Mouse (Mus musculus) stomach, embryonic 16.5 days (tissue): Measurements from ENCODE around the gene Cyp2a22. TPM values are rescaled to one million over a fixed set of nuclear protein-coding genes. Genes with fewer than 3 reads are reported as not detected.
"Not testable (repeated sequence)": the region's sequence is repeated elsewhere in the genome, so short reads cannot be mapped to it uniquely, and the experiment has no call there.

Experiments used
- ATAC-seq: fragments of 200-750 bp; cut with Nextera tagmentation; 2 replicates; pipeline ENCODE4 v1.8.0; 2017; ENCODE audit warnings: moderate number of reproducible peaks, moderate TSS enrichment; ENCODE audit not compliant: insufficient read depth, low FRiP score
- H3K27ac ChIP-seq: fragments of 300-500 bp; sonication (generic); 2 replicates; pipeline ENCODE4 v1.5.1; 2014; ENCODE audit warnings: low read length
- H3K27me3 ChIP-seq: fragments of 300-500 bp; sonication (generic); 2 replicates; pipeline ENCODE4 v1.6.1; 2014; ENCODE audit warnings: low read length, control low read depth, mixed read lengths; ENCODE audit not compliant: control insufficient read depth, insufficient read depth
- H3K36me3 ChIP-seq: fragments of 300-500 bp; sonication (generic); 2 replicates; pipeline ENCODE4 v1.6.1; 2014; ENCODE audit warnings: low read length; ENCODE audit not compliant: control insufficient read depth, insufficient read depth
- H3K4me1 ChIP-seq: fragments of 300-500 bp; sonication (generic); 2 replicates; pipeline ENCODE4 v1.6.1; 2014; ENCODE audit warnings: low read length, control low read depth, mixed read lengths; ENCODE audit not compliant: control insufficient read depth, insufficient read depth
- H3K4me2 ChIP-seq: fragments of 300-500 bp; sonication (generic); 2 replicates; pipeline ENCODE4 v1.6.1; 2014; ENCODE audit warnings: low read depth, low read length, mixed read lengths
- H3K4me3 ChIP-seq: fragments of 300-500 bp; sonication (generic); replicated peaks from 2 replicates; pipeline ENCODE4 v1.5.1; 2014; ENCODE audit warnings: mild to moderate bottlenecking, low read length
- H3K9ac ChIP-seq: fragments of 300-500 bp; sonication (generic); 2 replicates; pipeline ENCODE4 v1.6.1; 2014; ENCODE audit warnings: low read length
- H3K9me3 ChIP-seq: fragments of 300-500 bp; sonication (generic); replicated peaks from 2 replicates; pipeline ENCODE4 v1.6.1; 2016; ENCODE audit warnings: low read length, control low read depth; ENCODE audit not compliant: control insufficient read depth
- WGBS: fragments of 180-500 bp; shearing (Covaris S2); extraction: QIAGEN DNeasy Blood & Tissue Kit; methylation state at CpG from one replicate; pipeline ENCODE4 v1.1.7; 2014; 5-methylcytosine and 5-hydroxymethylcytosine counted together
- polyA plus RNA-seq: library from polyadenylated mRNA; unstranded; fragments of >200 nt; fragmentation: Nextera tagmentation; extraction: Ambion mirVana; gene quantifications from 2 replicates; pipeline ENCODE4 v1.2.1, GENCODE M21; 2015

The Cyp2a22 gene
- polyA plus RNA-seq, 1 experiment from 2014 or later, result 0.08 TPM

DNA sequence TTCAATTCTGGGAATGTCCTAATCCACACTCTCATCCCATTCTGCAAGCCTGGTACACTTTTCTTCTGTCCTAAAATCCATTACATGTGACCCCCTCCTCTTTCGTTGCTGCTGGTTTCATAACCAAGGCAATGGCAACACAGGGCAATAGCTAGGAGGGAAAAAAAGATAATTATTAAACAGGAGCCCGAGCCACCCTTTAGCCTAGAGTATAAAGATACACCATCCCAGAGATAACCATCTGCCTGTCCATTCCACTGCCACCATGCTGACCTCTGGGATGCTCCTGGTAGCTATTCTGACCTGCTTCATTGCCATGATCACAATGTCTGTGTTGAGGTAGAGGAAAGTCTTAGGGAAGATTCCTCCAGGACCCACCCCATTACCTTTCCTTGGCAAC, 22.1 kb downstream of the Cyp2a22 start:
- not testable (repeated sequence) for ATAC-seq, H3K4me1 ChIP-seq
- WGBS, result 56% methylated on average over 2 of the region's 2 CpGs

More for the DNA sequence above, 22.1 kb downstream of the Cyp2a22 start:
- not testable (repeated sequence) for H3K36me3 ChIP-seq, H3K27me3 ChIP-seq, H3K9me3 ChIP-seq, H3K4me2 ChIP-seq, H3K4me3 ChIP-seq, H3K9ac ChIP-seq, H3K27ac ChIP-seq

Other genes starting within 250 kb of the Cyp2a22 start
- gene Cyp2b19, start 182.2 kb downstream of the Cyp2a22 start, polyA plus RNA-seq, result 0.06 TPM in 1 of 2 replicates, not detected in the other
- gene Cyp2g1, start 130.5 kb downstream of the Cyp2a22 start, polyA plus RNA-seq, result not detected in 2 replicates
- 1.3 and 2.0 TPM in 2 replicates for gene Cyp2a5, start 104.1 kb downstream of the Cyp2a22 start, polyA plus RNA-seq
- gene Cyp2a12, start 89.7 kb upstream of the Cyp2a22 start, polyA plus RNA-seq, result 0.14 and 0.22 TPM in 2 replicates
- gene Cyp2f2, start 180.5 kb upstream of the Cyp2a22 start, polyA plus RNA-seq, result 137 and 195 TPM in 2 replicates
- gene Cyp2t4, start 214.3 kb upstream of the Cyp2a22 start, polyA plus RNA-seq, result 0.18 and 0.31 TPM in 2 replicates
- 55.8 and 56.3 TPM in 2 replicates for gene Egln2, start 227.4 kb upstream of the Cyp2a22 start, polyA plus RNA-seq
- 68.9 and 72.7 TPM in 2 replicates for gene Rab4b, start 239.5 kb upstream of the Cyp2a22 start, polyA plus RNA-seq
- not detected in 2 replicates for gene Gm21983, start 241.7 kb upstream of the Cyp2a22 start, polyA plus RNA-seq
- 8.0 and 9.3 TPM in 2 replicates for gene Mia, start 241.8 kb upstream of the Cyp2a22 start, polyA plus RNA-seq